ENCODE assay signal across 8 mouse cellular contexts in the genomic region with DNA sequence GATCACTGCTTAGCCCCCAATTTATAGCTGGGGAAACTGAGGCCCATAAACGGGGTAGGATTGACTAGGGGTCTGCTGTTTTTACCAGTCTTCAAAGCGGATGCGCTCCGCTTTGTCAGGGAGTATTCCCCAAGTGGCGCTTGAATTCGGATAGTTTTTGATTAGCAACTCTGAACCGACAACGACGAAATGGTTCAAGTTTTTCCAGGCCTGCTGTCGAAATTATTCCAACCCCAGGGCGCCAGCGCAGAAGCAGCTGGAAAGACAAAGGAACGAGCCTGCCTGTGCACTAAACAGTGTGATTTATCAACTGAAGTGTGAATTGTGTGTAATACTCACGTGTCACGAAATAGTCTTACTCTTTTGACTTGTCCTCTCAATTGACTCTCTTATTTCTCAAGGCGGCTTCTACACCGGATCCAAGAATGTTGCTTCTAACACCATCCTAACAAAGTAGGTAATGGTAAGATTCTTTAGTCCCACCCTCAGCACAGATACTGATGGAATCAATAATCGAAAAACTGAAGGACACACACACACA. TPM values are rescaled to one million over a fixed set of nuclear protein-coding genes. Genes with fewer than 3 reads are reported as not detected.
A peak's percentile ranks its signal among the peaks of the same experiment; 100 is the strongest.
DNase-seq lines count a peak whose midpoint lies in the region; ATAC-seq lines count a peak whose summit lies in the region.

A gene (minus strand): TSS at position 428 of the 541 bp plus-strand sequence.

- 6% methylated on average over 18 of the region's 18 CpGs for WGBS in neural tube, embryonic 11.5 days
- 8% methylated on average over 18 of the region's 18 CpGs for WGBS in embryonic facial prominence, embryonic 12.5 days
- 13% methylated on average over 18 of the region's 18 CpGs for WGBS in heart, embryonic 16.5 days
- WGBS in limb, embryonic 10.5 days, result 7% methylated on average over 18 of the region's 18 CpGs

- H3K36me3 ChIP-seq in neural tube, embryonic 11.5 days (ENCODE audit: control insufficient read depth, insufficient read depth, low read length), result no peaks in the 10 kb centered on the region
- H3K36me3 ChIP-seq in embryonic facial prominence, embryonic 12.5 days, result no peaks in the 10 kb centered on the region
- no peaks in the 10 kb centered on the region for H3K36me3 ChIP-seq in heart, embryonic 16.5 days (ENCODE audit: control insufficient read depth, insufficient read depth)
- no peaks in the 10 kb centered on the region for H3K36me3 ChIP-seq in limb, embryonic 10.5 days

- ATAC-seq in neural tube, embryonic 11.5 days (ENCODE audit: insufficient read depth, low FRiP score, low TSS enrichment), result peak; percentile 43
- ATAC-seq in embryonic facial prominence, embryonic 12.5 days (ENCODE audit: insufficient number of reproducible peaks, insufficient read depth, low FRiP score, low TSS enrichment), result no peak
- ATAC-seq in heart, embryonic 16.5 days (replicated peaks; ENCODE audit: extremely low read depth, insufficient read depth, low FRiP score), result no peak
- ATAC-seq in neutrophil, adult 5-6 weeks (ENCODE audit: extremely low read depth, insufficient number of reproducible peaks, low FRiP score, poor library complexity, severe bottlenecking), result no peak

- H3K27me3 ChIP-seq in neural tube, embryonic 11.5 days (ENCODE audit: control insufficient read depth, insufficient read depth, low read length), result peaks cover 3% of the 10 kb centered on the region
- peaks cover 5% of the 10 kb centered on the region; the same call in 1 of the 2 replicates for H3K27me3 ChIP-seq in embryonic facial prominence, embryonic 12.5 days
- peaks cover 7% of the 10 kb centered on the region for H3K27me3 ChIP-seq in heart, embryonic 16.5 days (ENCODE audit: control insufficient read depth, insufficient read depth, low read length)
- peaks cover 48% of the 10 kb centered on the region for H3K27me3 ChIP-seq in limb, embryonic 10.5 days (ENCODE audit: low read depth, poor library complexity, severe bottlenecking)

- peaks cover 6% of the 10 kb centered on the region; the same call in 1 of the 2 replicates for H3K4me1 ChIP-seq in neural tube, embryonic 11.5 days (ENCODE audit: control insufficient read depth, insufficient read depth, low read length)
- peaks cover 32% of the 10 kb centered on the region for H3K4me1 ChIP-seq in embryonic facial prominence, embryonic 12.5 days
- peaks cover 19% of the 10 kb centered on the region for H3K4me1 ChIP-seq in heart, embryonic 16.5 days (ENCODE audit: control insufficient read depth, insufficient read depth, low read length)
- peaks cover 48% of the 10 kb centered on the region for H3K4me1 ChIP-seq in limb, embryonic 10.5 days

- no peaks in the 10 kb centered on the region for H3K9me3 ChIP-seq in neural tube, embryonic 11.5 days (ENCODE audit: control insufficient read depth, low read length)
- H3K9me3 ChIP-seq in embryonic facial prominence, embryonic 12.5 days, result no peaks in the 10 kb centered on the region
- H3K9me3 ChIP-seq in heart, embryonic 16.5 days (replicated peaks; ENCODE audit: control insufficient read depth, low read length), result no peaks in the 10 kb centered on the region
- H3K9me3 ChIP-seq in limb, embryonic 10.5 days (replicated peaks), result no peaks in the 10 kb centered on the region

- no peak within 1 kb of the TSS for H3K27ac ChIP-seq in neural tube, embryonic 11.5 days (ENCODE audit: low read depth, low read length)
- peak within 1 kb of the TSS; percentile 54 for H3K27ac ChIP-seq in embryonic facial prominence, embryonic 12.5 days
- peak within 1 kb of the TSS; percentile 80 for H3K27ac ChIP-seq in heart, embryonic 16.5 days (ENCODE audit: low read length)
- peak within 1 kb of the TSS; percentile 88 for H3K27ac ChIP-seq in limb, embryonic 10.5 days

- H3K4me3 ChIP-seq in neural tube, embryonic 11.5 days (ENCODE audit: low read depth, low read length), result peak within 1 kb of the TSS; percentile 47
- peak within 1 kb of the TSS; percentile 62 for H3K4me3 ChIP-seq in embryonic facial prominence, embryonic 12.5 days
- peak within 1 kb of the TSS; percentile 74 for H3K4me3 ChIP-seq in heart, embryonic 16.5 days (ENCODE audit: low read length)
- H3K4me3 ChIP-seq in limb, embryonic 10.5 days, result peak within 1 kb of the TSS; percentile 68

- peak; percentile 39 for DNase-seq in neural tube, embryonic 11.5 days (ENCODE audit: low spot score)
- no peak for DNase-seq in neural tube, embryonic 10.5 days (ENCODE audit: extremely low spot score, low spot score)
- DNase-seq in limb, embryonic 10.5 days (ENCODE audit: low spot score), result no peak
- DNase-seq in retina, postnatal 1 day, result no peak
- no peak for DNase-seq in urinary bladder, postnatal 10 days (ENCODE audit: low spot score)

- peak within 1 kb of the TSS; percentile 56 for H3K9ac ChIP-seq in neural tube, embryonic 11.5 days (ENCODE audit: low read length)
- H3K9ac ChIP-seq in embryonic facial prominence, embryonic 12.5 days, result peak within 1 kb of the TSS; percentile 78
- peak within 1 kb of the TSS; percentile 90 for H3K9ac ChIP-seq in heart, embryonic 16.5 days (ENCODE audit: low read length)

- peak within 1 kb of the TSS; percentile 84 for H3K4me2 ChIP-seq in neural tube, embryonic 11.5 days (ENCODE audit: low read depth)
- peak within 1 kb of the TSS; percentile 86 for H3K4me2 ChIP-seq in embryonic facial prominence, embryonic 12.5 days (replicated peaks)
- peak within 1 kb of the TSS; percentile 87 for H3K4me2 ChIP-seq in heart, embryonic 16.5 days (ENCODE audit: low read depth, low read length)

RNA-seq across cellular contexts. Expression of the gene that starts here (rescaled TPM):
- polyA plus RNA-seq in neural tube, embryonic 11.5 days (2014; fragmentation: Nextera tagmentation; extraction: Ambion mirVana), result 11.0 and 11.5 TPM in 2 replicates
- polyA plus RNA-seq in embryonic facial prominence, embryonic 12.5 days (2016; fragmentation: Nextera tagmentation; extraction: Ambion mirVana), result 42.6 and 44.4 TPM in 2 replicates
- polyA plus RNA-seq in heart, embryonic 16.5 days (2015; fragmentation: Nextera tagmentation; extraction: Ambion mirVana), result 48.0 and 61.1 TPM in 2 replicates
- 22.1 and 24.2 TPM in 2 replicates for polyA plus RNA-seq in limb, embryonic 10.5 days (2016; fragmentation: Nextera tagmentation; extraction: Ambion mirVana)
- 61.3 and 73.7 TPM in 2 replicates for total RNA-seq in neutrophil, adult 5-6 weeks (2017)
